Mouse (Mus musculus) liver, embryonic 16.5 days (tissue): ENCODE results near the gene Inafm1. TPM values are rescaled to one million over a fixed set of nuclear protein-coding genes. Genes with fewer than 3 reads are reported as not detected.

Experiments used
- ATAC-seq: fragments of 200-750 bp; cut with Nextera tagmentation; 2 replicates; pipeline ENCODE4 v1.8.0; 2017; ENCODE audit warnings: low read depth, mild to moderate bottlenecking, moderate number of reproducible peaks, moderate library complexity
- H3K27ac ChIP-seq: fragments of 300-500 bp; sonication (generic); 2 replicates; pipeline ENCODE4 v1.5.1; 2014; ENCODE audit warnings: mild to moderate bottlenecking, low read length
- H3K27me3 ChIP-seq: fragments of 300-500 bp; sonication (generic); 2 replicates; pipeline ENCODE4 v1.6.1; 2014; ENCODE audit warnings: low read depth, low read length, mixed read lengths; ENCODE audit not compliant: control insufficient read depth, insufficient read depth
- H3K36me3 ChIP-seq: fragments of 300-500 bp; sonication (generic); 2 replicates; pipeline ENCODE4 v1.6.1; 2014; ENCODE audit warnings: mild to moderate bottlenecking; ENCODE audit not compliant: control insufficient read depth, insufficient read depth
- H3K4me1 ChIP-seq: fragments of 300-500 bp; sonication (generic); 2 replicates; pipeline ENCODE4 v1.6.1; 2014; ENCODE audit warnings: low read depth, low read length, mixed read lengths; ENCODE audit not compliant: control insufficient read depth
- H3K4me2 ChIP-seq: fragments of 300-500 bp; sonication (generic); 2 replicates; pipeline ENCODE4 v1.6.1; 2014; ENCODE audit warnings: low read depth, low read length, mixed read lengths
- H3K4me3 ChIP-seq: fragments of 300-500 bp; sonication (generic); 2 replicates; pipeline ENCODE4 v1.5.1; 2014; ENCODE audit warnings: low read depth, mild to moderate bottlenecking, low read length
- H3K9ac ChIP-seq: fragments of 300-500 bp; sonication (generic); 2 replicates; pipeline ENCODE4 v1.6.1; 2014; ENCODE audit warnings: low read depth, low read length
- H3K9me3 ChIP-seq: fragments of 300-500 bp; sonication (generic); replicated peaks from 2 replicates; pipeline ENCODE4 v1.6.1; 2016; ENCODE audit warnings: low read length; ENCODE audit not compliant: control insufficient read depth
- WGBS: fragments of 180-500 bp; shearing (Covaris S2); extraction: QIAGEN DNeasy Blood & Tissue Kit; methylation state at CpG from one replicate; pipeline ENCODE4 v1.1.7; 2014; ENCODE audit not compliant: insufficient replicate concordance; 5-methylcytosine and 5-hydroxymethylcytosine counted together
- polyA plus RNA-seq: library from polyadenylated mRNA; unstranded; fragments of >200 nt; fragmentation: Nextera tagmentation; extraction: Ambion mirVana; gene quantifications from 2 replicates; pipeline ENCODE4 v1.2.1, GENCODE M21; 2015

The Inafm1 gene
- polyA plus RNA-seq, 1 experiment from 2014 or later, result 4.4 TPM

- Histone ChIP-seq H3K9me3 (no peaks in the 10 kb centered on the region), H3K9ac (peak overlapping the region; percentile 78), H3K27ac (peak overlapping the region; percentile 95), H3K36me3 (peaks cover 16% of the 10 kb centered on the region), H3K4me1 (peaks cover 21% of the 10 kb centered on the region), H3K4me3 (peak overlapping the region; percentile 81), H3K4me2 (peak overlapping the region; percentile 89), H3K27me3 (no peaks in the 10 kb centered on the region)
- 51% methylated on average over 2 of the region's 2 CpGs for WGBS
- ATAC-seq, result no peak
Observed at GRCm38 (mm10) chr7:16287016-16287415, 13.6 kb upstream of the Inafm1 start.

GRCm38 (mm10) chr7:16286026-16286961 is 12.9 kb upstream of the Inafm1 start, which contains the start of gene Ccdc9:
TSS of gene Ccdc9 (minus strand) at chr7:16286795.
- peak within 1 kb of the TSS; percentile 81 for H3K4me3 ChIP-seq
- H3K4me1 ChIP-seq, result peaks cover 21% of the 10 kb centered on the region
- under 1% methylated on average over 67 of the region's 70 CpGs for WGBS
- no peaks in the 10 kb centered on the region for H3K27me3 ChIP-seq
- peak within 1 kb of the TSS; percentile 95 for H3K27ac ChIP-seq
- no peaks in the 10 kb centered on the region for H3K9me3 ChIP-seq
- peaks cover 19% of the 10 kb centered on the region for H3K36me3 ChIP-seq
- ATAC-seq, result peak; percentile 85
- H3K9ac ChIP-seq, result peak within 1 kb of the TSS; percentile 78
- peak within 1 kb of the TSS; percentile 89 for H3K4me2 ChIP-seq

GRCm38 (mm10) chr7:16285450-16286025 is 12.1 kb upstream of the Inafm1 start:
- ATAC-seq, result peak; percentile 18
- Histone ChIP-seq H3K27ac (peak overlapping the region; percentile 84), H3K4me1 (peaks cover 21% of the 10 kb centered on the region), H3K9ac (peak overlapping the region; percentile 50; the same call in 1 of the 2 replicates), H3K4me2 (peak overlapping the region; percentile 89), H3K27me3 (no peaks in the 10 kb centered on the region), H3K36me3 (peaks cover 26% of the 10 kb centered on the region), H3K9me3 (no peaks in the 10 kb centered on the region), H3K4me3 (peak overlapping the region; percentile 81)
- 2% methylated on average over 14 of the region's 14 CpGs for WGBS

- Histone ChIP-seq H3K4me2 (peak overlapping the region; percentile 89), H3K9me3 (no peaks in the 10 kb centered on the region), H3K27ac (peak overlapping the region; percentile 84), H3K4me1 (peaks cover 21% of the 10 kb centered on the region), H3K4me3 (peak overlapping the region; percentile 81), H3K27me3 (no peaks in the 10 kb centered on the region), H3K36me3 (peaks cover 29% of the 10 kb centered on the region), H3K9ac (peak overlapping the region; percentile 18; the same call in 1 of the 2 replicates)
- ATAC-seq, result no peak
- 62% methylated on average over 9 of the region's 9 CpGs for WGBS
Observed at GRCm38 (mm10) chr7:16284904-16285303, 11.5 kb upstream of the Inafm1 start.

GRCm38 (mm10) chr7:16284001-16284400 is 10.6 kb upstream of the Inafm1 start:
- Histone ChIP-seq H3K9me3 (no peaks in the 10 kb centered on the region), H3K9ac (no peak overlapping the region), H3K4me3 (no peak overlapping the region), H3K4me1 (peaks cover 21% of the 10 kb centered on the region), H3K4me2 (no peak overlapping the region), H3K27ac (no peak overlapping the region), H3K36me3 (peaks cover 32% of the 10 kb centered on the region), H3K27me3 (no peaks in the 10 kb centered on the region)
- WGBS, result 84% methylated on average over 8 of the region's 8 CpGs
- no peak for ATAC-seq

- 89% methylated on average over 13 of the region's 13 CpGs for WGBS
- Histone ChIP-seq H3K27me3 (no peaks in the 10 kb centered on the region), H3K4me3 (no peak overlapping the region), H3K27ac (no peak overlapping the region), H3K36me3 (peaks cover 32% of the 10 kb centered on the region), H3K9ac (no peak overlapping the region), H3K4me2 (no peak overlapping the region), H3K9me3 (no peaks in the 10 kb centered on the region), H3K4me1 (peaks cover 21% of the 10 kb centered on the region)
- no peak for ATAC-seq
Observed at GRCm38 (mm10) chr7:16282334-16282733, 8.9 kb upstream of the Inafm1 start.

- no peaks in the 10 kb centered on the region for H3K27me3 ChIP-seq
- H3K9ac ChIP-seq, result no peak overlapping the region
- H3K27ac ChIP-seq, result no peak overlapping the region
- H3K36me3 ChIP-seq, result peaks cover 32% of the 10 kb centered on the region
- peaks cover 22% of the 10 kb centered on the region for H3K4me1 ChIP-seq
- no peak for ATAC-seq
- H3K4me2 ChIP-seq, result no peak overlapping the region
- H3K9me3 ChIP-seq, result no peaks in the 10 kb centered on the region
- 85% methylated on average over 11 of the region's 11 CpGs for WGBS
- H3K4me3 ChIP-seq, result no peak overlapping the region
Observed at GRCm38 (mm10) chr7:16280721-16281120, 7.3 kb upstream of the Inafm1 start.

- peak overlapping the region; percentile 85 for H3K9ac ChIP-seq
- peaks cover 3% of the 10 kb centered on the region for H3K36me3 ChIP-seq
- no peaks in the 10 kb centered on the region for H3K9me3 ChIP-seq
- peak overlapping the region; percentile 98 for H3K27ac ChIP-seq
- 34% methylated on average over 10 of the region's 10 CpGs for WGBS
- peak overlapping the region; percentile 82 for H3K4me3 ChIP-seq
- H3K4me2 ChIP-seq, result peak overlapping the region; percentile 88
- peak; percentile 9; the same call in 1 of the 2 replicates for ATAC-seq
- peaks cover 35% of the 10 kb centered on the region for H3K4me1 ChIP-seq
- no peaks in the 10 kb centered on the region for H3K27me3 ChIP-seq
Observed at GRCm38 (mm10) chr7:16274922-16275890, 1.8 kb upstream of the Inafm1 start.
